Mouse (Mus musculus) liver, adult 2 months (tissue): ENCODE data around the gene Olfr92. TPM values are rescaled to one million over a fixed set of nuclear protein-coding genes. Genes with fewer than 3 reads are reported as not detected.

Experiments used
- DNase-seq: peaks from one replicate; pipeline ENCODE4 v3.0.0-alpha.2; 2011; ENCODE audit warnings: low read depth, low spot score; ENCODE audit errors: extremely low read depth
- H3K27ac ChIP-seq: fragments of 200-500 bp; replicated peaks from 2 replicates; pipeline ENCODE4 v1.5.1; 2012; ENCODE audit warnings: low read depth, mild to moderate bottlenecking, control low read depth, inconsistent platforms, low read length; ENCODE audit not compliant: insufficient read depth
- H3K27me3 ChIP-seq: fragments of 200-500 bp; 2 replicates; pipeline ENCODE4 v1.6.1; 2012; ENCODE audit warnings: mild to moderate bottlenecking, moderate library complexity, low read length, inconsistent platforms; ENCODE audit not compliant: control insufficient read depth, insufficient read depth
- H3K36me3 ChIP-seq: fragments of 200-500 bp; 2 replicates; pipeline ENCODE4 v1.6.1; 2012; ENCODE audit warnings: low read length, inconsistent platforms; ENCODE audit not compliant: control insufficient read depth, insufficient read depth
- H3K4me1 ChIP-seq: fragments of 200-500 bp; 2 replicates; pipeline ENCODE4 v1.6.1; 2011; ENCODE audit warnings: low read length; ENCODE audit not compliant: control insufficient read depth, insufficient read depth
- H3K4me3 ChIP-seq: fragments of 200-500 bp; 2 replicates; pipeline ENCODE4 v1.5.1; 2011; ENCODE audit warnings: low read depth, mild to moderate bottlenecking, control low read depth, low read length, moderate library complexity; ENCODE audit not compliant: insufficient read depth
- H3K79me2 ChIP-seq: fragments of 200-500 bp; 2 replicates; pipeline ENCODE4 v1.6.1; 2012; ENCODE audit warnings: inconsistent platforms, mild to moderate bottlenecking, low read length, moderate library complexity; ENCODE audit not compliant: control insufficient read depth, insufficient read depth
- H3K9ac ChIP-seq: fragments of 200-500 bp; 2 replicates; pipeline ENCODE4 v1.6.1; 2012; ENCODE audit warnings: low read depth, mild to moderate bottlenecking, control low read depth, inconsistent platforms, low read length
- CTCF ChIP-seq: fragments of 200-500 bp; IDR thresholded peaks from 2 replicates; pipeline ENCODE4 v1.5.1; 2011; ENCODE audit warnings: low read depth, low read length, control low read depth
- POLR2A ChIP-seq: fragments of 200-500 bp; IDR thresholded peaks from 2 replicates; pipeline ENCODE4 v1.6.1; 2011; ENCODE audit warnings: low read length, control low read depth; ENCODE audit not compliant: insufficient read depth; ENCODE audit errors: extremely low read depth
- WGBS: fragments of 180-500 bp; shearing (Covaris S2); methylation state at CpG from one replicate; pipeline ENCODE4 v1.1.7; 2018; 5-methylcytosine and 5-hydroxymethylcytosine counted together
- polyA plus RNA-seq: library from polyadenylated mRNA; depleted of rRNA; stranded (reverse); fragments of >200 nt; gene quantifications from 2 replicates; pipeline ENCODE4 v1.2.3, GENCODE M21; 2012
- total RNA-seq: library from RNA; depleted of rRNA; stranded (reverse); fragments of >200 nt; gene quantifications from 2 replicates; pipeline ENCODE4 v1.2.3, GENCODE M21; 2014

Olfr92 gene
- total and polyA plus RNA-seq, 2 experiments = not detected

GRCm38 (mm10) chr17:37078193-37078592, 41.7 kb downstream of the Olfr92 start:
- Histone ChIP-seq H3K27ac (no peak overlapping the region), H3K4me1 (no peaks in the 10 kb centered on the region), H3K27me3 (no peaks in the 10 kb centered on the region), H3K9ac (no peak overlapping the region), H3K4me3 (no peak overlapping the region), H3K79me2 (no peaks in the 10 kb centered on the region), H3K36me3 (no peaks in the 10 kb centered on the region)
- no peak for TF ChIP-seq CTCF
- 43% methylated on average over 1 of the region's 1 CpGs for WGBS
- DNase-seq = no peak

DNA sequence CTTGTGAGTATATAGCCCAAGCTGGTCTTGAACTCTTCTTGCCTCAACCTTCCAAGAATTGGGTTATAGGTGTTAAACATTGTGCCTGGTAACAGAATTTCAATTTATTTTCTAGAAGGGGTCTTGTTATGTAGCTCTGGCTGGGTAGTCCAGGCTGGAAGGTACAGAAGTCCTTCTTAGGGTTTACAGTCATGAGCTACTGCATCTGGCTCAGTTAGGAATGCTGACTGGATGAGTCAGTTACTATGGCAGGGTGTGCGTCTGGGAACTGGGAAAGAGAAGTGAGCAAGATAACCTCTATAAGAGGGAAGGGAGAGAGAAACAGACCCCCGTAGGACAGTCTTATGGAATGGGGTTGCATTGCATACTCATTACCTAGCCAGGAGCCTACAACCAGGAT, 44.1 kb downstream of the Olfr92 start:
- 88% methylated on average over 2 of the region's 2 CpGs for WGBS
- no peaks in the 10 kb centered on the region for H3K27me3 ChIP-seq
- TF ChIP-seq POLR2A (no peak), CTCF (no peak)

DNA sequence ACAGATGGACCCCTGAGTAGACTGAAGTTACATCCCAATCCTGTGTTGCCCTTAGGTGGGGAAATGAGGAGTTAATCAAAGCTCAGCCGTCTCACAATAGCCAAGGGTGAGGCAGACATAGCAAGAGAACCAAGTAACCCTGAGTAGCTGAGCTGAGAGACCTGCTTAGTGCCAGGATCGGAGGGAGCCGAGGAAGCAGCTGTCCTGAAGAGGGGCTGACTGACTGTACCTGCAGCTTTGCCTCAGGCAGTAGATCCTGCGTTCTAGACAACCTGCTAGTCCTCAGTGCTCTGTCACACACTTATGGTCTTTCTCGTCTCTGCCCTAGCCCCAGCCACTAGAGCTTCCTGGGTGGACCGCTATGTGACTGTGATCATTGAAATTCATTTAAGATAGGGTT, 44.7 kb downstream of the Olfr92 start:
- no peak for DNase-seq

More for the DNA sequence above, 44.1 kb downstream of the Olfr92 start:
- H3K27ac ChIP-seq = no peak overlapping the region
- H3K9ac ChIP-seq = no peak overlapping the region
- no peak overlapping the region for H3K4me3 ChIP-seq
- no peaks in the 10 kb centered on the region for H3K4me1 ChIP-seq
- no peaks in the 10 kb centered on the region for H3K79me2 ChIP-seq
- H3K36me3 ChIP-seq = no peaks in the 10 kb centered on the region
- DNase-seq = no peak

GRCm38 (mm10) chr17:37072730-37073276, 47.1 kb downstream of the Olfr92 start:
- H3K36me3 ChIP-seq = no peaks in the 10 kb centered on the region
- no peak for DNase-seq
- no peak overlapping the region for H3K4me3 ChIP-seq
- H3K27me3 ChIP-seq = no peaks in the 10 kb centered on the region
- H3K4me1 ChIP-seq = no peaks in the 10 kb centered on the region
- no peak overlapping the region for H3K27ac ChIP-seq
- 74% methylated on average over 11 of the region's 11 CpGs for WGBS
- no peak for TF ChIP-seq POLR2A
- TF ChIP-seq CTCF = no peak
- H3K9ac ChIP-seq = no peak overlapping the region
- no peaks in the 10 kb centered on the region for H3K79me2 ChIP-seq

More for the DNA sequence above, 44.7 kb downstream of the Olfr92 start:
- Histone ChIP-seq H3K4me3 (no peak overlapping the region), H3K4me1 (no peaks in the 10 kb centered on the region), H3K27me3 (no peaks in the 10 kb centered on the region), H3K27ac (no peak overlapping the region), H3K36me3 (no peaks in the 10 kb centered on the region), H3K79me2 (no peaks in the 10 kb centered on the region), H3K9ac (no peak overlapping the region)
- 89% methylated on average over 6 of the region's 6 CpGs for WGBS
- no peak for TF ChIP-seq CTCF
- TF ChIP-seq POLR2A = no peak

GRCm38 (mm10) chr17:37072080-37072729, 47.7 kb downstream of the Olfr92 start:
- Histone ChIP-seq H3K79me2 (no peaks in the 10 kb centered on the region), H3K27ac (no peak overlapping the region), H3K4me1 (no peaks in the 10 kb centered on the region), H3K27me3 (no peaks in the 10 kb centered on the region), H3K9ac (no peak overlapping the region), H3K4me3 (no peak overlapping the region), H3K36me3 (no peaks in the 10 kb centered on the region)
- WGBS = 83% methylated on average over 12 of the region's 12 CpGs
- no peak for DNase-seq
- TF ChIP-seq CTCF = no peak
- no peak for TF ChIP-seq POLR2A

DNA sequence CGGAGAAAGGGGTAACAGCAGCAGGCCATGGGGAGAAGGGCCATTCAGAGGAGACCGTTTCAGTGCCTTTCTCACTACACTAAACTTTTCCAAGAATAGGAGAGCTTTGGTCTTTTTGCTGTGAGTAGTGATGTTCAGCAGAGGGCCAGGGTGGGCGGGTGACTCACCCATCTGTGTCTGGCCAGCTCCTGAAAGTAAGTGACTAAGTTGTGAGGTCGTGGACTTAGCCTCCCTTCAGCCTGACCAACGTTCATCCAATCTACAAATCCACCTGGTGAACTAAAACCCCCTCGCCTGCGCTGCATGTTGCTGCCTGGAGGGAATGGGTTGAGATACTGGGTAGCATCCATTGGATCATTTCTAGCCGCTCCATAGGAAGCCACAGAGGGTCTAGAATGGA, 49.8 kb downstream of the Olfr92 start:
- H3K4me3 ChIP-seq = no peak overlapping the region
- 88% methylated on average over 8 of the region's 8 CpGs for WGBS
- no peak overlapping the region for H3K9ac ChIP-seq
- DNase-seq = no peak
- peaks cover 2% of the 10 kb centered on the region; the same call in 1 of the 2 replicates for H3K36me3 ChIP-seq
- no peak for TF ChIP-seq POLR2A
- TF ChIP-seq CTCF = no peak
- H3K27me3 ChIP-seq = no peaks in the 10 kb centered on the region
- H3K79me2 ChIP-seq = no peaks in the 10 kb centered on the region
- H3K27ac ChIP-seq = no peak overlapping the region
- no peaks in the 10 kb centered on the region for H3K4me1 ChIP-seq
